Mouse (Mus musculus): Measurements from ENCODE around the gene Chst11.

The Chst11 gene

DNA sequence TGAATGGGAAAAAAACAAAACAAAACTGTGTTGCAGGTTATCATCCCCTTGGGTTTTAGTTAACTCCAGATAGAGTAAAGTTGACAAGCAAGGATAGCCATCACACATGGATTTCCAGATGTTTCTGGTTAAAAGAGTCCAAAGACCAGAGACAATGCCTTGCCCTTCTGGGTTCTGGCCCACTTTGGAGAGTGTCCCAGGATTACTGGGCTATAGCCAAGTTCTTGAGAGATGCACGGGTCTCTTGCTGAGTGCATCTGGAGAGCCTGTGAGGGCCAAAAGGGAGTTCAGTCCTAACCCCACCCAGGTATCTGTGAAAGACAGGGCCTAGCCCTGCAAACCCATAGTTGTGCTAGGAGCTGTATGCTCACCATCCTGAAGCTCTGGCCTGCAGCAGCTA, 193.4 kb downstream of the Chst11 start:
- DNase-seq (ENCODE audit: low read depth), result no peak

DNA sequence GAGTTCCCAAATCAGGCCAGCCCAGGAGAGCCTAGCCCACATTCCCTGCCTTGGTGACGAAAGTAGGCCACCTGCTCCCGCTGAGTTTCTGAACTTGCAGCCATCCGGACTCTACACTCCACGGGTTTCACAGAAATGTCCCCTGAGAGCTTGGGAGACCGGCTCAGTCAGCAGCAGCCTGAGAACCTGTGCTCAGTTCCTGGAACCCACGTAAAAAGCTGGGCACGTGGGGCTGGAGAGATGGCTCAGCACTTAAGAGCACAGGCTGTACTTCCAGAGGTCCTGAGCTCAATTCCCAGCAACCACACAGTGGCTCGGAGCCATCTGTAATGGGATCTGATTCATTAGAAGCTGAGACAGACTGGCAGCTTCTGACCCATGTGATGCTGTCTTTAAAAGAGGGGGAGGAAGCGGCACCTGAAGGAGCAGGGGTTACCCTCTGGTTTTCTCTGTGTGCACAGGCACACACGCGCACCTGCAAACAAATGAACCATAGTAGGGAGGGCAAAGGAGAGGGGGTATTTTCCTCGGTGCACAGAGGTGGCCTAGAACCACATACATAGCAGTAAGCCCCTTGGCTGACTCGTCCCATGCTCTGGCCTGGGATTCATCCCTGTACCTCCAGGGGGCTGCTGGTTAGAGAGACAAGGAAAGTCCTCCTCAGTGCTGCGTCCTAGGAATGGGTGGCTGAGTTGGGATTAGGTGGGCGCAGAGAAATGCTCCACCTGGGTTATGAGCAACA, 196.7 kb downstream of the Chst11 start:
- no peak for DNase-seq (ENCODE audit: low read depth)

DNA sequence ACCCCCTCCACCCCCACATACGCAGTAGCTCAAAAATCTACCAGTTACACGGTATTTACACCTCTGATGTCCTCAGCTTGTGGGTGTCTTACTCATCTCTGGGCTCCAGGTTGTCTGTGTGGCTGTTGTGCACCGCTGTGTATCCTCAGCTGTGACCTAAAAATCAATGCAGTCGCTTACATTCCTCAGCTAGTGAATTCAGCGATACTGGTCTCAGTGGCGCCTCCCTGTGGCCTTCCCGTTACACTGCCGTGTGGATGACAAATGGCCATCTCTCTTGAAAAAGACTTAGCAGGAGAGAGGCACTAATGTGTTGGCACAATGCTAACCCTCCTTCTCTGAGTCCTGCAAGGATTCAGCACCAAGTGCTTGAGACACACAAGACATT, 197.3 kb downstream of the Chst11 start:
- peak; percentile 77 for DNase-seq (ENCODE audit: low read depth)

DNA sequence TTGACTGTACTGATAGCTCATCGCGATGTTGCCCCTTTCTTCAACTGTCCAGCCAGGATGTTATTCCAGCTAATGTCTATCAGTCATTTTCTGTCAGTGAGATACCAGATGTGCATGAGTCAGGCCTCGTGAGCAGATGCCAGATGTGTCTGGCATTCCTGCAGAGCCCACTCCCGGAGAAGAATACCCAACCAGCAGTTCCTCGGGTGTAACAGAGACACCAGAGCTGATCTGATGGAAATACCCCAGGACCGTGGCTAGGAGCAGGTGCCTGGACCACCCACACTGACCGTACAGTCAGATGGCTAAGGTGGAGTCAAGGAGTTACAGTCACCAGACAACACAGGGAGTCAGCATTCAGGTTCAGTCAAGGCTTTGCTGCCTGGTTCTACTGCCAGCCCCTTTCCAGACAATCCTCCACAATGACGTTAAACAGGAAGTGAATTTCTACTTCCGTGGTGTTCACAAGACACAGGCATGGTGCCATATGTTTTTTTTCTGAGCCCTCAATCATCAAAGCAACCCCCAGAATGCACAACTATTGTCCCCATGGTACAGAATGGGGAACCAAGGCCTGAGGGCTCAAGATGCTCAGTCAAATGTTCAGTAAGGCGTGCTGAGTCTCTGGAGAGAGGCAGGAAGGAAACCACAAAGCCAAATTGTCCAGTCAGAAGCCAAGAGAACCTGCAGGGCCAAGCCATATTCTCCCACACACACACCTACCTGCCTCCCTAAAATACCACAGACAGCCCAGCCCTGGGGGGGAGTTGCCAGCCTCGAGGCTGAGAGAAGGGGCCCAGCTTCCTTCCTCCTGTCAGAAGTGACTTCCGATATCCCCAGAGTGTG, 198.6 kb downstream of the Chst11 start:
- DNase-seq (ENCODE audit: low read depth), result peak; percentile 60

DNA sequence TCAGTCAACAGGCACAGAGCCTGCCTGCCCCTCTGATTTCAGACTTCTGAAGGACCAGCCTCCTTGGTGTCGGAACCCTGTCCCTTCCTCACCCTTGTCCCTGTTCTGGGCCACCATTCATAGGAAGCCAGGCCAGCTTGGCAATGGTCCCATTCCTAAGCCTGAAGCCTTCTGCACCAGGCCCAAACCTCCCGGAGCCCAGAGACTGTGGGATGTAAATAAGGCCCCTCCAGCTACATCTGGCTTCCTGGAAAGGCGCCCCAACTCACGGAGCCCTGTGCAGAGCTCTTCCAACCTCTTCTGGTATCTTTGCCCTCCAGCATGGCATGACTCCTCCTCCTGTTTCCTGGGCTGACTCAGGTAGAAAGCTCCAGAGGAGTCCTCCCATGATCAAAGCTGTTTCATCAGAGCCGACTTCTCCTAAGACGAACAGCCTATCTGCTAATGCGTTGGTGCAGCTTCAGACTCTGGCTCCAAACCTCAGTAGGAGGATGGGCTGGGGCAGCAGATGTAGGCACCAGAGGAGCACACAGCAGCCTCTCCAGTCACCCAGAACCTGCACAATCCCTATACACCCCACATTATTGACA, 199.3 kb downstream of the Chst11 start:
- DNase-seq (ENCODE audit: low read depth), result peak; percentile 53

DNA sequence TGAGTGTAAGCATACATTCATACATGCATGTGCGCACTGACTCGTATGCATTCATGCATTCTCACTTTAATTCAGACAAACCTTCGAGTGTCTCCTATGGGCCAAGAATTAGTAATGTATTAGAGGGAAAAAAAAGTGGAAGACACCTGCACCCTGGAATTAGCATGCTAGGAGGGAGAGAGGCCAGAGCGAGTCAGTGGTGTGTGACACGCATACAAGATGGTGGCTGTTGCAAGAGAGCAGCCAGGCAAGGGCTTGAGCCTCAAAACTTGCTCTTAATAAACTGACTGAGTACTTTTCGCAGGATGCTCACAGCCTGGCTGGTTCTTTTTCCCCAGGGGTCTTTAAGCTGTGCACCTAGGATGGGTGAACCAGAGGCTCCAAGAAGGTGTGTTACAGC, 199.8 kb downstream of the Chst11 start:
- DNase-seq (ENCODE audit: low read depth), result no peak

DNA sequence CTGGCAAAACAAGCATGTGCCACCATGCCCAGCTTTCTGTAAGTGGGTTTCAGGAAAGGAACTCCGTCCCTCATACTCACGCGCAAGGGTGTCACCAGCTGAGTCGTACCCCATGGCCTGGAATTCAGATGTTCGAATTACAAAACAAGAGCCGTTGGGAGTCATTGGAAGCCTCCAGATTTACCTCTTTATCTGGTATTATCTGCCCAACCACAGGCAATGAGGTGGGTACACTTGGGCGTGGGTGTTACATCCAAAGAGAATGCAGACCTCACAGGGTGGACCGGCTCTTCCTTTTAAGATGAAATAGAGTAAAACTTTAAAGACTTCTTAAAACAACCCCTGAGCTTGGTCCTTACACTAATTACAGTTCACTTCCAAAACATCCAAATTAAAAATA, 200.9 kb downstream of the Chst11 start:
- no peak for DNase-seq (ENCODE audit: low read depth)

DNA sequence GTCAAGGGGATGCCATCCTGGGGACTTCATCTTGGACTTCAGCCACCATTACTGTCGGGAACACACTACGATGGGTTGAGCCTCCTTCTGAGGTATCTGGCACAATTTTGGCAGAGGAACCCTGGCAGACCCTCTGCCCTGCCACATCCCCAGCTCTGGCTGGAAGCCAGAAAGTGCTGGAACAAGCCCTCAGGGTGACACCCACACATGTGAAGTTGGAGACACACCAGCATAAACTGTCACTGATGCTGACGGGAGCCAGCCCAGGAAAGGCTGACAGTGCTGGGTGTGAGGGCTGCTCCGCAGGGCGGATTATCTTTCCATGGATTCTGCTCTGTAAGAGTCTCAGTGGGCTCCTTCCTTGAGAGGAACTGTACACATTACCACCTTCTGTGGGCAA, 201.7 kb downstream of the Chst11 start:
- no peak for DNase-seq (ENCODE audit: low read depth)

DNA sequence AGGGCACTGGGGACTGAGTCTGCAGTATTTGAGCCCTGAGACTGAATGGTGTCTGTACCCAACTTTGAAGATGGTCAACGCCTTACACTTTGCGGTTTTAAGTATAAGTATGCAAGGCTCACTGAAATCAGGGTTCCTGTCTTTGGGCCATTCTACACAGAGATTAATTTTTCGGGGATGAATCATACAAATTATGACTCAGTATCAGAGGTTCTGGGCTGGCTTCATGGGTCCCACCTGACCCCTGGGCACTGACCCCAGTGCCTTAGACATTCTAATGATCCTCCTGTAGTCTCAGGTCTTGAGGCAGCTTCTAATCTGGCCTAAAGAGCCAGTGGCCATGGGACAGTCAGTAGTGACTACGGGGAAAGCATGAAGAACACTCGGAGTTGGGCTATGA, 203.8 kb downstream of the Chst11 start:
- no peak for DNase-seq (ENCODE audit: low read depth)

DNA sequence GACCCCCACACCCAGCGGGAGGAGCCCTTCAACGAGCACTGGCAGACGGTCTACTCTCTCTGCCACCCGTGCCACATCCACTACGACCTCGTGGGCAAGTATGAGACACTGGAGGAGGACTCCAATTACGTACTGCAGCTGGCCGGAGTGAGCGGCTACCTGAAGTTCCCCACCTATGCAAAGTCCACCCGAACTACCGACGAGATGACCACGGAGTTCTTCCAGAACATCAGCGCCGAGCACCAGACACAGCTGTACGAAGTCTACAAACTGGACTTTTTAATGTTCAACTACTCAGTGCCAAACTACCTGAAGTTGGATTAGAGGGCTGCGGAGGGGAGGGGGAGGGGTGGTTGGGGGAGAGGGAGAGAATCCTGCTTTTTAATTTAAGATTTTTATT, 206.2 kb downstream of the Chst11 start:
- no peak for DNase-seq (ENCODE audit: low read depth)

DNA sequence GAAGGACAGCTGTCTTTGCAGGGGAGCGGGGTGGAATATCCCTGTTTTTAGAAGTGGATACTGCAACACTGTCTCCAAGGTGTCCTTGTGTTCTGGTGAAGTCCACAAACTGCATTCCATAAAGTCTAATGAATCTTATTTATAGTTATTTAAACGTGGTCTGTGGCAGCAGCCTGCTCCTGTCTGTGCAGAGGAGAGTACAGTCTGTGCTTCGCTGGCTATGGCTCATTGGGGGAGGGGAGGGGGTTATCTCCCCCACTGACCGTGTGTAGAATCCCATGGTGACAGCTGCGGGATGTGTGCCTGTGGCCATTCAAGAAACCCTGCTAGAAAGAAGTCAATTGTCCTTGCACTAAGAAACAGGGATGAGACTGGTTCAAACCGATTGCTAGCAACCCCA, 206.7 kb downstream of the Chst11 start:
- DNase-seq (ENCODE audit: low read depth), result no peak

DNA sequence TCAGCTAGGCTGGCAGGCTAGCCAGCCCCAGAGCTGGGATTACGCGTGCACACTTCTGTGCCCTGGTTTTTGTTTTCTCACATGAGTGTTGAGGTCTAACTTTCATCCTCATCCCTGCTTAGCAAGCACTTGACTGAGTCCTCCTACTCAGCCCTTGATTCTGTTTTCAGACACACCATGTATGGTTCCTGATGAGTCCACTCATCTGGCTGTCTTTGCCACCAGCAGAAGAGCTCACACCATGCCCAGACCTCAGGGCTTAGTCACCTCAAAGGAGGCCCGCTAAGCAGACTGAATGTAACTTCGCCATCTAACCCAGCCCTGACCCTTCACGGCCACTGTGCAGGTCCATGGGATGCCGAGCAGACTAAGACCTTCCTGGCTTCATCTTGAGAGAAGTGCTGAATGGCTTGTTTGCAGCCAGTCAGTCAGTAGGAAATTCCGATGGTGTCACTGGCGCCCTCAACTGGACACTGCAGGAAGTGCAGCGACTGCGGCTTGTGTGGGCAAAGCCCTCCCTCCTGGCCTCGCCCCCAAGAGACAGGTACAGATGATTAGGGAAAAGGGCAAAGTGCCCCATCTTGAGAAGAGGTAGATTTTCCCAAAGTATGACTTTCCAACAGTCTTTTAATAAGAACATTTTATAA, 212.5 kb downstream of the Chst11 start:
- DNase-seq (ENCODE audit: low read depth), result peak; percentile 86

DNA sequence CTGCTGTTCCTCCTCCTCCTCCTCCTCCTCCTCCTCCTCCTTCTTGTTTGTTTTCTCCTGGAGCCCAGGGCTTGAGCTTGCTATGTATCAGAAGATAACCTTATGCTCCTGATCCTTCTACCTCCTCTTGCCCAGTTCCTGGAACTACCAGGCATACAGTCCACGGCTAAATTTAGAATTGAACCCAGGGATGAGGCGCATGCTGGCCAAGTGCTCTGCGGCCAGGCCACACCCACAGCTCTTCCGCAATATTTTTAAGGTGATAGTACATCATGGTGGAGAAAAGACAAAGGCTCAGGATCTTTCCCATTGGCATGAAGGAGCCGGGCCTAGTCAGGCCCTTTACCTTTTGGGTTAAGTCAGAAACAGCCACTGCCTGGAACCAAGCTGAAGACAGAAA, 213.4 kb downstream of the Chst11 start:
- DNase-seq (ENCODE audit: low read depth), result no peak

DNA sequence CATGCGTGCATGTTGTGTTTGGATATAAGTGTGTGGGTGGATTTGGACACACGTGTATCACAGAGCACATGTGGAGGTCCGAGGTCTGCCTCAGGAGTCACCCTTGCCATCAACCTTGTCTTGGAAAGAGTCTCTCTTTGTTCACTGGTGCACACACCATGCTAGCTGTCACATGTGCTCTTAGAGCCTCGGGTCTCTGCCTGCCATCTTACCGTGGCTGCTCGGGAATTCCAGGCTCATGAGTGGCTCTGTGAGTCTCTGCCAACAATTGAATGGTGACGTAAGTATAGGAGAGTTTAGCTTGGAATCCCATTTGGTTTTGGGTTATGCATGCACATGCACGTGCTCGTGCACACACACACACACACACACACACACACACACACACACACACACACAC, 214.0 kb downstream of the Chst11 start:
- no peak for DNase-seq (ENCODE audit: low read depth)

DNA sequence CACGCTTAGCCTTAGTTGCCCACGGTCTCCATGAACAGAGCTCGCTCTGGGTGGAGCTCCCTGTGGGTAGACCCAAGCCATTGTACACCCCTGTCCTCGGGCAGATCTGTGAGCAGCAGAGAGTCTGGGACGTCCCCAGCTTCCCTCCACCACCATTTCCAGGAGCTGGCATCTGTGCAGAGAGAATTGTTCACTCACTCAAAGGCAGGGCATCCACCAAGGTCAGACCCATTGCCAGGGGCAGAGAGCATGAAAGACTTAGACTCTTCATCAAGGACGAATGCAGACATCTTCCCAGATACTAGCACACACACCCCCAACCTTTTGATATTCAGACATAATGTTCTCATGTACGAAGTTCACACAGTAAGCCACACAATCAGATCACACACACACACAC, 216.2 kb downstream of the Chst11 start:
- DNase-seq (ENCODE audit: low read depth), result no peak

DNA sequence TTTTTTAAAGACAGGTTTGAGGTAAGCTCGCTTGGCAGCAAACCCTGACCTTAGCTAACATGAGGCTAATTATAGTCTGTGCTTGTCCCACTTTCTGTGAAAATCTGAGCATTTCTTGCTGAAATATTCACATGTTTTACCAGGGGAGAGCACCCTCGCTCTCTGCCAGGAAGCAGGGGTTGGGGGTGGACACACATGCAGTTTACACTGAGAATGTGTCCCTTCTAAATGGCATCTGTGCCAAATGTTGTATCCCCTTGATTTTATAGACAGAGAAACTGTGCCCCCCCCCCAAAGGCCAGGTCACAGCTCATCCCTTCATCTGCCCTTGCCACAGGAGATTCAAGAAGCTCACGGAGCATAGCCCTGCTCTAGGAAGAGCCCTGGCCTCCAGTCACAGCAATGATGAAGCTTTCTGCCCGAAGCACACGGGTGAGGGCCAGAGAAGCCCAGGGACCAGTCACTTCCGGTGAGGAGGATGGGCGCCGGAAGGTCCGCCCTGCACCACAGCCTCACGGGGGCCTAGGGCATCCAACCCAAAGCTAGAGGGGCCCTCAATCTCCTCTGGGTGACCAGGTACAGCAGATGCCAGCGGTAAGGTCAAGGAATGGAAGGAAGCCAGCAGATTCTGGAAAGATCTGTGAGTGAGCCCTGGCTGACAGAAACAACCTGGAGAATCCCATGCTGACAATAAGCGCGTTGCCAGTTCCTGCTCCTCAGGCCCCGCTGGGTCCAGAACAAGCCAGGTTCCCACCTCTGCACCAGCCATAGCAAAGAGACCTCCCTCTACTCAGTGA, 217.8 kb downstream of the Chst11 start:
- no peak for DNase-seq (ENCODE audit: low read depth)

DNA sequence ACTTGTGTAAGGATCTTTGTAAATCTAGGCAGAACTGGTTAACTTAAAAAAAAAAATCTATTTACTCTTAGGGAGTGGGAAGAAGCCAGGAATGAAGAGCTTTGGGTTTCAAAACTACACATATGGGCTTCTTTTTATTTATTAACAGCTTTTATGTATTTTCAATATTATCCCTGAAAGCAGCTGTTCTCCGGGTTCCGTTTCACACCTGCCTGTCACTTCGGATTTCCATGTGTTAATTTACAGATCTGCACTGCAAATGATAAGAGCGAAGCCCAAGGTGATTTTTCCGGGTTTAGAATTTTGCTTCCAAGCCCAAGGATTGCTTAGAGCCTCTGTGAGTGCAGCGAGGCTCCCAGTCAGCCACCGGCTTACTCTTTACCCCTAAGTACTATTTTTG, 223.1 kb downstream of the Chst11 start:
- DNase-seq (ENCODE audit: low read depth), result no peak

DNA sequence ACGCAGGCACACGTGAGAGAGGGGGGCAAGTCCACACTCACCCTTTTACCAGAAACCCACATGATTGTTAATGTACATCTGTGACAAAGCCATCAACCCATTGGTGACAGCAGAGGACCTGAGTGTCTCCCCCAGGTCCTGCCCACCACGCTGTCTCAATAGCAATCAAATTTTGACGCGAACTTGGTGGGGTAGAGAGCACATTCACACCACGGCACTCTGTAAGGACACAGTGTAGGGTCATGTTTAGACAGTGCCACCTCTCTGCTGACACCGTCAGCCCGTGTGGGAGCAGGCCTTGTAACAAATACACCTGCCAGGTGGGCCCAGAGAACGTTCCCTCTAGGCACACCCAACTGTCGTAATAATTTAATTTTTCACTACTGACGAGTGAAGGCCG, 224.1 kb downstream of the Chst11 start:
- DNase-seq (ENCODE audit: low read depth), result no peak

DNA sequence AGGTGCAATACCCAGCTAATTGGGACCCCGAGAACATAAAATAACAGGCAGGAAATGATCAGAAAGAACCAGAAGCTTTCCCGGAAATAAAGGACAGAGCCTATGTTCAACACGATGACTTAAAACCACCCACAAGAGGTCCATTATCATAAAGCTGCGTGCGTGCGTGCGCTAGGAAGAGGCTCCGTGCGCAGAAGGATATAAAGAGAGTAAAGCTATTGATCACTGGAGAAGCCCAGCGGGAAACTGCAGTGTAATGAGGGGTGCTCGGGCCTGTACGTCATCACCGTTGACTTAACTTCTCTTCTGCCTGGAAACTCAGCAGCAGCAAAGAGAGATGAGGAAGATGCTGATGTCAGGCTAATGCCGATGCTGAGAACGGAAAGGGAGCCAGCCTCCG, 224.8 kb downstream of the Chst11 start:
- DNase-seq (ENCODE audit: low read depth), result no peak

DNA sequence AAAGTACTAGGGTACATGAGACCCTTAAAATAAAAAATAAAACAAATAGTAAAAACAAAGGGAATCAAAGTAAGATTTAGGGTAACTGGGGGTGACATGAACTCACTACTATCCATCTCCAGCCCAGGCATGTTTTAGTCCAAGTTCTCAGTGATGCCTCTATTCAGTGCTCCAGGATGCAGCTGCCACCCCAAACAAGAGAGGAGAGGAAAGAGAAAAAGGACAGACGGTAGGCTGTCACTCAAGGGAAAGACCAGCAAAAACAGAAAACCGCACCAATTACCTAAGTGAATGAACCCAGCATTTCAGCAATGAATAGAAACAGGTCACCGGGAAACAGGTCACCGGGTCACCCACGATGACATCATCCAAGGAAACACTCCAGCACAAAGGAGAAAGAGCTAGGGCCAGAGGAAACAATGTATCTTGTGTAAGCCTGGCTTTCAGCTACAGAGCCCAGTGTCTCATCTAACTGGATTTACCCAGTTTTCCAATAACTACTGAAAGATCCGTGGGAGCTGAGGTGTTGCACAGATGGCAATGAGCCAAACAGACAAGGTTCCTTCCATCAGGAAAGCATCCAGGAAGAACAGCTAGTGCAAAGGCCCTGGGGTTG, 225.8 kb downstream of the Chst11 start:
- DNase-seq (ENCODE audit: low read depth), result no peak

DNA sequence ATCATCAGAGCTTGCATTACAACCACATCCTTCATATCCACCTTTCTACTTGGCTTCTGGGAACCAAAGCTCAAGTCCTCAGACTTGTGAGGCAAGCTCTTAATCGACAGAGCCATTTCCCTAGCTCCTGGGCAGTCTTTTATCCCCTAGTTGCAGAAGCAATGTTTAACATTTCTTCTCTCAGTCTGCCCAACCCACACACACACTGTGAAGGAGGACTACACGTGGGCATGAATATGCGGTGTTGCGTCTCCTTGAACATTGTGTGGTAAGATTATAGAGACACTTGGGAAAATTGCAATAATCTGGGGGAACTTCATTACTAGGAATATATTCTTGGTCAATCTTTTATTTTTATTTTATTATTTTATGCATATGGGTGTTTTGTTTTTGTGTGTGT, 227.3 kb downstream of the Chst11 start:
- DNase-seq (ENCODE audit: low read depth), result no peak

DNA sequence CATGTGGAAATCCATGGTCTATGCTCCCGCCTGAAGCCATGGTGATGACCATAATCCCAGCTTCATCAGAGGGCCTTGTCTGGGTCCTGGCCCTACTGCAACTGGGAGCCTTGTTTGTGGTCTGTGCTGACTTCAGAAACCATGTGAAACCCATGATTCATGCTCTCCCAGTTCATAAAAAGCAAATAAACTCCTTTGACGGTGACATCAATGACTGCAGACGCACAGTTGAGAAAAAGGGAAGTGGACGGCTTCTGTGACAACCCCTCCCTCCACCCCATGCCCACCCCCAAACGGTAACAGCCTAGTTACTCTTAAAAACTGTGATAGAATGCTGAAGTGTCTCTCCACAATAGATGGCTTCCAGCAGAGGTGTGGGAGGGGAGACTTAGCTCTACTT, 230.3 kb downstream of the Chst11 start:
- no peak for DNase-seq (ENCODE audit: low read depth)
